Mouse (Mus musculus) cerebellum, adult 9-10 months (tissue): ENCODE measurements around the gene Pakap.

ENCODE experiments used
- DNase-seq: peaks from one replicate; pipeline ENCODE4 v3.0.0; 2022

Pakap gene

GRCm38 (mm10) chr4:57846381-57846990 lies 278.5 kb downstream of the Pakap start:
- no peak for DNase-seq

GRCm38 (mm10) chr4:57846991-57847422 lies 279.0 kb downstream of the Pakap start:
- DNase-seq: no peak

- DNase-seq: no peak
These were observed 279.7 kb downstream of the Pakap start for GRCm38 (mm10) chr4:57847676-57848075.

GRCm38 (mm10) chr4:57849465-57849864 lies 281.5 kb downstream of the Pakap start:
- no peak for DNase-seq

- DNase-seq: no peak
These were observed 283.8 kb downstream of the Pakap start for GRCm38 (mm10) chr4:57851731-57852130.

GRCm38 (mm10) chr4:57852461-57853040 lies 284.6 kb downstream of the Pakap start:
- no peak for DNase-seq

GRCm38 (mm10) chr4:57854181-57854580 lies 286.2 kb downstream of the Pakap start:
- DNase-seq: no peak

- no peak for DNase-seq
These were observed 287.4 kb downstream of the Pakap start for GRCm38 (mm10) chr4:57855281-57855941.

GRCm38 (mm10) chr4:57856673-57857072 lies 288.7 kb downstream of the Pakap start:
- DNase-seq: no peak

GRCm38 (mm10) chr4:57860204-57860611 lies 292.2 kb downstream of the Pakap start:
- DNase-seq: no peak

GRCm38 (mm10) chr4:57861166-57861565 lies 293.2 kb downstream of the Pakap start:
- DNase-seq: no peak

GRCm38 (mm10) chr4:57861856-57862255 lies 293.9 kb downstream of the Pakap start:
- no peak for DNase-seq

GRCm38 (mm10) chr4:57862269-57862986 lies 294.4 kb downstream of the Pakap start:
- DNase-seq: no peak

GRCm38 (mm10) chr4:57866088-57866487 lies 298.1 kb downstream of the Pakap start:
- DNase-seq: no peak

GRCm38 (mm10) chr4:57866990-57867389 lies 299.0 kb downstream of the Pakap start:
- no peak for DNase-seq

GRCm38 (mm10) chr4:57867454-57867853 lies 299.5 kb downstream of the Pakap start:
- DNase-seq: no peak

GRCm38 (mm10) chr4:57879137-57879536 lies 311.2 kb downstream of the Pakap start:
- no peak for DNase-seq

GRCm38 (mm10) chr4:57879804-57880357 lies 311.9 kb downstream of the Pakap start:
- peak; percentile 67 for DNase-seq

GRCm38 (mm10) chr4:57883520-57884421 lies 315.8 kb downstream of the Pakap start:
- DNase-seq: no peak

- no peak for DNase-seq
These were observed 316.5 kb downstream of the Pakap start for GRCm38 (mm10) chr4:57884511-57884910.

- no peak for DNase-seq
These were observed 317.2 kb downstream of the Pakap start for GRCm38 (mm10) chr4:57885186-57885585.
